Mouse (Mus musculus) ES-Bruce4 (cell line): ENCODE measurements around the gene Gm10190.
"Not testable (repeated sequence)": the region's sequence is repeated elsewhere in the genome, so short reads cannot be mapped to it uniquely, and the experiment has no call there.

Experiments
- CTCF ChIP-seq: IDR thresholded peaks from one replicate; pipeline ENCODE4 v1.8.1; 2011; ENCODE audit warnings: low read depth, low read length
- POLR2A ChIP-seq: IDR thresholded peaks from one replicate; pipeline ENCODE4 v1.8.1; 2011; ENCODE audit warnings: low read length; ENCODE audit not compliant: insufficient read depth

GRCm38 (mm10) chr17:80378386-80378785, 5.0 kb upstream of the Gm10190 start:
- TF ChIP-seq POLR2A, CTCF: not testable (repeated sequence)
